Mouse (Mus musculus) CH12.LX (cell line): Measurements from ENCODE around the gene Itprid1. TPM values are rescaled to one million over a fixed set of nuclear protein-coding genes. Genes with fewer than 3 reads are reported as not detected.

Experiments used
- polyA plus RNA-seq: library from polyadenylated mRNA; unstranded; fragments of >175 nt; gene quantifications from 2 replicates; pipeline ENCODE4 v1.2.1, GENCODE M21; 2012; ENCODE audit warnings: low read depth; ENCODE audit not compliant: insufficient read length
- total RNA-seq, 2 experiments: library from RNA; depleted of rRNA; stranded (reverse); fragments of 300-350 nt in 1 of 2; fragments of >200 nt in 1 of 2; gene quantifications; 2 replicates each; pipeline ENCODE4 v1.2.3; 2012 to 2014

The Itprid1 gene
- total and polyA plus RNA-seq, 3 experiments: 0.11 TPM; not detected in 1

Other genes starting within 250 kb of the Itprid1 start
- not detected in 2 replicates for gene Neurod6, start 155.6 kb upstream of the Itprid1 start, total RNA-seq (2012; rRNA removed)
- gene Neurod6, start 155.6 kb upstream of the Itprid1 start, total RNA-seq (2014; rRNA removed): not detected in 2 replicates
- gene Neurod6, start 155.6 kb upstream of the Itprid1 start, polyA plus RNA-seq: not detected in 2 replicates
- gene Ppp1r17, start 180.6 kb downstream of the Itprid1 start, total RNA-seq (2012; rRNA removed): not detected in 2 replicates
- not detected in 2 replicates for gene Ppp1r17, start 180.6 kb downstream of the Itprid1 start, total RNA-seq (2014; rRNA removed)
- not detected in 2 replicates for gene Ppp1r17, start 180.6 kb downstream of the Itprid1 start, polyA plus RNA-seq